Mouse (Mus musculus) forebrain, embryonic 11.5 days (tissue): Measurements from ENCODE around the gene Acp7. TPM values are rescaled to one million over a fixed set of nuclear protein-coding genes. Genes with fewer than 3 reads are reported as not detected.

Source experiments
- ATAC-seq: fragments of 200-750 bp; cut with Nextera tagmentation; replicated peaks from 2 replicates; pipeline ENCODE4 v1.8.0; 2017; ENCODE audit warnings: moderate TSS enrichment; ENCODE audit not compliant: low FRiP score
- DNase-seq: peaks from one replicate; pipeline ENCODE4 v3.0.0-alpha.2; 2017; ENCODE audit warnings: low spot score
- H3K27ac ChIP-seq: fragments of 300-500 bp; sonication (generic); 2 replicates; pipeline ENCODE4 v1.5.1; 2014; ENCODE audit warnings: low read depth, low read length
- H3K27me3 ChIP-seq: fragments of 300-500 bp; sonication (generic); 2 replicates; pipeline ENCODE4 v1.6.1; 2014; ENCODE audit warnings: mild to moderate bottlenecking, low read length, mixed read lengths; ENCODE audit not compliant: control insufficient read depth, insufficient read depth
- H3K36me3 ChIP-seq: fragments of 300-500 bp; sonication (generic); 2 replicates; pipeline ENCODE4 v1.6.1; 2014; ENCODE audit warnings: mild to moderate bottlenecking, low read length, moderate library complexity, mixed read lengths; ENCODE audit not compliant: control insufficient read depth, insufficient read depth
- H3K4me1 ChIP-seq: fragments of 300-500 bp; sonication (generic); replicated peaks from 2 replicates; pipeline ENCODE4 v1.6.1; 2014; ENCODE audit warnings: low read length, mixed read lengths; ENCODE audit not compliant: control insufficient read depth, insufficient read depth
- H3K4me2 ChIP-seq: fragments of 300-500 bp; sonication (generic); 2 replicates; pipeline ENCODE4 v1.6.1; 2014; ENCODE audit warnings: low read depth, mild to moderate bottlenecking, low read length, moderate library complexity, mixed read lengths; ENCODE audit not compliant: severe bottlenecking
- H3K4me3 ChIP-seq: fragments of 300-500 bp; sonication (generic); 2 replicates; pipeline ENCODE4 v1.5.1; 2014; ENCODE audit warnings: low read depth, low read length
- H3K9ac ChIP-seq: fragments of 300-500 bp; sonication (generic); 2 replicates; pipeline ENCODE4 v1.6.1; 2014; ENCODE audit warnings: low read length
- H3K9me3 ChIP-seq: fragments of 300-500 bp; sonication (generic); 2 replicates; pipeline ENCODE4 v1.6.1; 2016; ENCODE audit warnings: low read length, mixed read lengths; ENCODE audit not compliant: control insufficient read depth
- WGBS: fragments of 180-500 bp; shearing (Covaris S2); extraction: QIAGEN DNeasy Blood & Tissue Kit; methylation state at CpG from one replicate; pipeline ENCODE4 v1.1.7; 2014; 5-methylcytosine and 5-hydroxymethylcytosine counted together
- polyA plus RNA-seq: library from polyadenylated mRNA; unstranded; fragments of >200 nt; fragmentation: Nextera tagmentation; extraction: Ambion mirVana; gene quantifications from 2 replicates; pipeline ENCODE4 v1.2.1, GENCODE M21; 2014

Gene Acp7
- polyA plus RNA-seq, 1 experiment from 2014 or later: not detected

DNA sequence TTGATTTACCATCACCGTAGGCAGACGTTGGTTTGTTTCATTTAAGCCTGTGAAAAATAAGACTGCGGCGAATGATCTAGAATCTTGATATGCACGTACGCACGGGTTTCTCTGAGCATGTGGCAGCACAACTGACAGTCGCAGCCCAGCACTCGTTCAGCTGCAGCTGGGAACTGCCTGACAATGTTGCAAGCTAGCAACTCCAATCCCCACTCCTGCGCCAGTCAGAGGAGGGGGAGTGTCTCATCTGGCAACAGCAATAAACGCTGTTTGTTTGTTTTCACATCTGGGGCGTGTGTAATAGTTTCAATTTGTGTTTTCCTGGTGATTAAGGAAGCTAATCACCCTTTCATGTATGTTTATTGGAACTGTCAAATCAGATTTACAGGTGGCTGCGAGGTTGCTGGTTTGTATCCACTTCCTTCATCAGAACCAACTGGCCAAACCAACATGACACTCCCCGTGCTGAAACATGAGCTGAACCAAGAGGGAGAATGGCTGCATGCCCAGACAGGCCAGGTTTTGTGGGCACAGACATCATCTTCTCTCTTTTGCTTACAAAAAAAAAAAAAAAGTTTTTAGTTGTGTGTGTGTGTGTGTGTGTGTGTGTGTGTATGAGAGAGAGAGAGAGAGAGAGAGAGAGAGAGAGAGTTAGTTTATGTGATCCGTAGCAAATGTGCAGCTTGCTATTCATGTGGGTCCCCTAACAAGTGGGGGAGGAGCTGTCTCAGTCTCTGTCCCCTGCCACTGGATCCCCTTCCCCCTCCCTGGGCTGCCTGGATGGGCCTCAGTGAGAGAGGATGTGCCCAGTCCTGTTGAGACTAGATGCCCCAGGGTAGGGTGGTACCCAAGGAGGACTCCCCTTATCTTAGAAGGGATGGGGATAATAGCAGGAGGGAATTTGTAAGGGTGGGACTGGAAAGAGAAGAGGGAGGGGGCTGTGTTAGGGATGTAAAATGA is 34.8 kb upstream of the Acp7 start:
- Histone ChIP-seq H3K27me3 (no peaks in the 10 kb centered on the region), H3K4me1 (0 out of 2 replicates have a peak, but pooled peaks cover 3% of the 10 kb centered on the region), H3K9ac (no peak overlapping the region), H3K36me3 (no peaks in the 10 kb centered on the region), H3K9me3 (no peaks in the 10 kb centered on the region), H3K4me3 (no peak overlapping the region), H3K4me2 (no peak overlapping the region), H3K27ac (no peak overlapping the region)
- ATAC-seq: no peak
- 53% methylated on average over 15 of the region's 15 CpGs for WGBS
- DNase-seq: no peak

DNA sequence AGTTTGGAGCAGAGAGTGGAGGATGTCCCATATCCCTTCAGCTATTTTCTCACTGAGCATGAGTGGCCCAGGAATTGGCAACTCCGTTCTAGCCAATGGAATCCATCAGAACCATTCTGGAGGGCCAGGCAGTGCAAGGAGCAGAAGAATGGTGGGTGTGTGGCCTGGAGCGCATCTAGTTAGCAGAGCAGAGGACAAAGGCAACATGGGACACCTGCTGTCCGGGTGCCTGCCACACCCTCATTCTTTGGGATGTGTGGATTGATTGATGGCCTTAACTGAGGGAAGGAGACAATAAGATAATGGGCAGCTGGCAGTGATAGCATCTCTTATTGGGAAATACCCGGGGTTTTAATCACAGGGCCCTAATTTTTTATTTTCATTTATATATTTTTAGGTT is 25.3 kb upstream of the Acp7 start:
- ATAC-seq (no peak), DNase-seq (no peak)
- H3K9ac ChIP-seq: no peak overlapping the region

DNA sequence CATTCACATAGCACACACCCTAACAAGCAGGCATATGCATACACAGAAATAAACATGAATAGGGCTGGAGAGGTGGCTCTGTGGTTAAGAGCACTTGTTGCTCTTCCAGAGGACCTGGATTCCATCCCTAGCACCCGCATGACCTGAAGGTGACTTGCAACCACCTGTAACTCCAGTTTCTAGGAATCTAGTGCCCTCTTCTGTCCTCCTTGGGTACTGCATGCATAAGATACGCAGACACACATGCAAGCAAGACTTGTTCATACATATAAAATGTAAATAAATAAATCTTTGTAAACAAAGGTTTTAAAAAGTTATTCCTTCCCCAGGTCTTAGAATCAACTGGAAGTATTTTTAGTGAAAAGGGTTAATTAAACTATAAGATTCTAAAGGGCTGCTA is 20.0 kb upstream of the Acp7 start:
- no peak overlapping the region for H3K4me3 ChIP-seq
- H3K27ac ChIP-seq: no peak overlapping the region
- H3K9ac ChIP-seq: no peak overlapping the region
- no peaks in the 10 kb centered on the region for H3K36me3 ChIP-seq
- DNase-seq (no peak), ATAC-seq (no peak)
- no peaks in the 10 kb centered on the region for H3K4me1 ChIP-seq
- H3K9me3 ChIP-seq: no peaks in the 10 kb centered on the region
- 91% methylated on average over 2 of the region's 2 CpGs for WGBS
- no peaks in the 10 kb centered on the region for H3K27me3 ChIP-seq
- H3K4me2 ChIP-seq: no peak overlapping the region

More for the DNA sequence above, 25.3 kb upstream of the Acp7 start:
- H3K27ac ChIP-seq: no peak overlapping the region
- H3K4me1 ChIP-seq: no peaks in the 10 kb centered on the region
- no peak overlapping the region for H3K4me3 ChIP-seq
- no peaks in the 10 kb centered on the region for H3K9me3 ChIP-seq
- no peaks in the 10 kb centered on the region for H3K27me3 ChIP-seq
- no peaks in the 10 kb centered on the region for H3K36me3 ChIP-seq
- no peak overlapping the region for H3K4me2 ChIP-seq
- 80% methylated on average over 4 of the region's 4 CpGs for WGBS

DNA sequence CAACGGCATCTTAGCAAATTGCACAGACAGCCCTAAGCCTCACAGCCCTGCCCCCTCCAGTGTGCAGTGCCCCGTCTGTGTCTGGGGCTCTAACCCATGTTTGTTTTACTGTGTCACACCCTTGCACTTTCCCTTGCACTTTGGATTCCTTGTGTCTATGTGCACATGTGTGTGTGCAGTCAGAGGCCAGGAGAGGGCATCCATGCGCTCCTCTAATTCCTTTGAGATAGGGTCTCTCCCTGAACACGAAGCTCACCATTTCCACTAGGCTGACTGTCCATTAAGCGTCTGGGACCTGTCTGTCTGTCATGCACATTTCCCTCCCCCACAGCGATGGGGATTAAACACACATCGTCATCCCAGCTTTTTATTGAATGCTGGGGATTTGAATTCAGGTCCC is 15.9 kb upstream of the Acp7 start:
- Histone ChIP-seq H3K9ac (no peak overlapping the region), H3K4me3 (no peak overlapping the region), H3K27me3 (no peaks in the 10 kb centered on the region), H3K36me3 (no peaks in the 10 kb centered on the region), H3K27ac (no peak overlapping the region), H3K9me3 (no peaks in the 10 kb centered on the region), H3K4me1 (no peaks in the 10 kb centered on the region), H3K4me2 (no peak overlapping the region)
- WGBS: 53% methylated on average over 7 of the region's 7 CpGs
- ATAC-seq: no peak
- DNase-seq: no peak

DNA sequence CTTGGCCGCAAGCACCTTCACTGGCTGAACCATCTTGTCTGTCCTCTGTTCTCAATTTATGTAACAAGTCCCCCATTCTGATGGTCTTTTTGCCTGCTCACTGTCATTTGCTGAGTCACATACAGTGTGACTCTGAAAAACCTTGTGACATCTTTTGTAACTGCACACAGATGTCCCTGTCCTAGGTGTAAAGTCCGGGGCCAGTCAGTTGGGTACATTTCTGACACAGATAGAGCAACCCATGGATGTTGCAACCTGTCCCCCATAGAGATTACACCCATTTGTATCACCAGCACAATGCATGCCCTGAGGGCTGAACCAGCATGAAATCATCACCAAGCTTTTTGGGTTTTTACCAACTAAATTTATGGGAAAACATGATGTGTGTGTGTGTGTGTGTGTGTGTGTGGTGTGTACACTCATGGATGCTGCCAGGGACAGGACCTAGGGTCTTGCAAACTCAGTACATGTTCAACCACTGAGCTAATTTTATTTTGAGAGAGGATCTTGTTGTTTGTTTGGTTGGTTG is 14.9 kb upstream of the Acp7 start:
- 92% methylated on average over 2 of the region's 2 CpGs for WGBS
- no peak for DNase-seq
- no peak overlapping the region for H3K4me3 ChIP-seq
- H3K9me3 ChIP-seq: no peaks in the 10 kb centered on the region
- no peak overlapping the region for H3K27ac ChIP-seq
- H3K4me2 ChIP-seq: no peak overlapping the region
- no peak for ATAC-seq
- H3K36me3 ChIP-seq: no peaks in the 10 kb centered on the region
- H3K4me1 ChIP-seq: no peaks in the 10 kb centered on the region
- H3K27me3 ChIP-seq: no peaks in the 10 kb centered on the region
- H3K9ac ChIP-seq: no peak overlapping the region

DNA sequence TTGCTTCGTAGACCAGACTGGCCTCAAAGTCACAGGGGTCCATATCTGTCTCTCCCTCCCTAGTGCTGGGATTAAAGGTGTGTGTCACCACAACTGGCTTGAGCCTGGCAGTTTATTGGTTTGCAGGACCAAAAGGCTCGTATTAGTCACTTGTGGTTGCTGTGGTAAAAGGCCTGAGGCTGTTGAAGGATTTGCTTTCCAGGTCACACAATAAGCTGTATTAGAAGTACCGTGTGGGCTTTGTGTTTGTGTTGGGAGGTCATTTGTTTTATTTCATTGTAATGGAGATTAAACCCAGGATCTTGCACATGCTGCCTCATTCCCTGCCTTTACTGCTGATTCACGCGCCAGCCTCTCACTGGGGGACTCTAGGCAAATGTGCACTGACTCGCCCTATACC is 14.2 kb upstream of the Acp7 start:
- no peaks in the 10 kb centered on the region for H3K36me3 ChIP-seq
- ATAC-seq (no peak), DNase-seq (no peak)
- no peaks in the 10 kb centered on the region for H3K27me3 ChIP-seq
- H3K9me3 ChIP-seq: no peaks in the 10 kb centered on the region
- no peak overlapping the region for H3K27ac ChIP-seq
- H3K4me1 ChIP-seq: no peaks in the 10 kb centered on the region
- H3K4me2 ChIP-seq: no peak overlapping the region
- 37% methylated on average over 6 of the region's 6 CpGs for WGBS
- no peak overlapping the region for H3K4me3 ChIP-seq
- no peak overlapping the region for H3K9ac ChIP-seq

DNA sequence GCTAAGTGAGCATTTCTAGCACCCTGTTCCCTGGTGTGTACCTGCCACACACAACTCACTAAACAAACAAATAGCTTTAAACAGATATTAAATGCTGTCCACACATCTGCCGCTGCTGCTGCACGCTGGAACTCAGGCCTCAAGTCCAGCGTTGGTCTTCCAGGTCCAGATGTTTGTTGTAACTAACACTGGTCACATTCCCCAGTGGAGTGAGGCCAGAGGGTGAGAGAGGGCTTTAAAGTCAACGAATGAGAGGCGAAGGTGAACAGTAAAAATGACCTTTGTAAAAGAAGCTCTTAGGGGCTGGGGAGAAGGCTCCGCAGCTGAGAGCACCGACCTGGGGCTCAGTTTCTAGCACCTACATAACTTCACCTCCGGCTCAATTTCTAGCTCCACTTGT is 10.4 kb upstream of the Acp7 start:
- Histone ChIP-seq H3K27ac (no peak overlapping the region), H3K9ac (no peak overlapping the region), H3K4me3 (no peak overlapping the region), H3K36me3 (no peaks in the 10 kb centered on the region), H3K4me2 (no peak overlapping the region), H3K4me1 (no peaks in the 10 kb centered on the region), H3K27me3 (no peaks in the 10 kb centered on the region), H3K9me3 (no peaks in the 10 kb centered on the region)
- ATAC-seq (no peak), DNase-seq (no peak)
- WGBS: 80% methylated on average over 8 of the region's 8 CpGs

DNA sequence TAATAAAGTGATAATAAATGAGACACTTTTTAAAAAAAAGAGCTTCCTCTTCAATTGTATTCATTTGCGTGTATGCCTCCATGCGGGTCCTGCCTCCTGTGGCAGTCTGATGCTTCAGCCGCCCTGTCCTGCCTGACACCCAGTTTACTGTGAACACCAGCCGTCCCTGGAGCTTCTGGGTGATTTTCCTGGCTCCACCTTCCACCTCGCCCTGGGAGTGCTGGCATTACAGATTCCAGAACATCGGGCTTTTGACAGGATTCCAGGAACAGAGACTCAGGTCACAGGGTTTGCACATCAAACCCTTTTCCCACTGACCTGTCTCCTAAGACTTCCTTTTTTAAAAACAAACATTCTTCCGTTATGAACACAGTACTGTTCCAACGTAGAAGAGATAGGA is 6.4 kb upstream of the Acp7 start:
- ATAC-seq: no peak
- Histone ChIP-seq H3K27ac (no peak overlapping the region), H3K36me3 (no peaks in the 10 kb centered on the region), H3K4me2 (no peak overlapping the region), H3K9me3 (no peaks in the 10 kb centered on the region), H3K27me3 (no peaks in the 10 kb centered on the region), H3K9ac (no peak overlapping the region), H3K4me1 (no peaks in the 10 kb centered on the region), H3K4me3 (no peak overlapping the region)
- DNase-seq: no peak
- WGBS: 32% methylated on average over 8 of the region's 8 CpGs

DNA sequence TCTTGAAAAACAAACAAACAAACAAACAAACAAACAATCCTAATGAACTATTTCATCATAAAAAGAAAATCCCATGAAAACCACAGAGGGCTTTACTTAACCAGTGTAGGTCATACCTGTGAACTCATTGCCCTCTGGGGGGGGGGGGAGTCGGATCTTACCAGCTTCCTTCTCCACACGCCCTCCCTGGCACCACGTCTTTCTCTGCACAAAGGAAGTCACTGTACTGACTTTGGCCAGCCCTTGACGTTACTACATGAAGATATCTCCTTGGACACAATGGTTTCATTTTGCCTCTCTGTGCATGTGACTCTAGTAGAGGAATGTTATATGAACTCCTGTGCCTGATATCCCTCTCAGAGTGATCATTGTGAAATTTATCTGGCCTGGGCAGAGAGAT is 3.0 kb upstream of the Acp7 start:
- H3K4me3 ChIP-seq: no peak overlapping the region
- ATAC-seq: no peak
- 80% methylated on average over 4 of the region's 4 CpGs for WGBS
- H3K27me3 ChIP-seq: peaks cover 21% of the 10 kb centered on the region
- H3K36me3 ChIP-seq: no peaks in the 10 kb centered on the region
- H3K9me3 ChIP-seq: no peaks in the 10 kb centered on the region
- no peak overlapping the region for H3K27ac ChIP-seq
- peaks cover 6% of the 10 kb centered on the region; the same call in 1 of the 2 replicates for H3K4me1 ChIP-seq
- H3K9ac ChIP-seq: no peak overlapping the region
- H3K4me2 ChIP-seq: no peak overlapping the region
- DNase-seq: no peak
